Mouse (Mus musculus) liver, embryonic 14.5 days (tissue): ENCODE measurements around the gene Junb.

Experiments
- CTCF ChIP-seq: IDR thresholded peaks from 2 replicates; pipeline ENCODE4 v1.5.1; 2016; ENCODE audit warnings: antibody characterized with exemption, low read depth, control low read depth
- EP300 ChIP-seq: IDR thresholded peaks from 2 replicates; pipeline ENCODE4 v1.6.1; 2016; ENCODE audit warnings: antibody characterized with exemption, low read depth

DNA sequence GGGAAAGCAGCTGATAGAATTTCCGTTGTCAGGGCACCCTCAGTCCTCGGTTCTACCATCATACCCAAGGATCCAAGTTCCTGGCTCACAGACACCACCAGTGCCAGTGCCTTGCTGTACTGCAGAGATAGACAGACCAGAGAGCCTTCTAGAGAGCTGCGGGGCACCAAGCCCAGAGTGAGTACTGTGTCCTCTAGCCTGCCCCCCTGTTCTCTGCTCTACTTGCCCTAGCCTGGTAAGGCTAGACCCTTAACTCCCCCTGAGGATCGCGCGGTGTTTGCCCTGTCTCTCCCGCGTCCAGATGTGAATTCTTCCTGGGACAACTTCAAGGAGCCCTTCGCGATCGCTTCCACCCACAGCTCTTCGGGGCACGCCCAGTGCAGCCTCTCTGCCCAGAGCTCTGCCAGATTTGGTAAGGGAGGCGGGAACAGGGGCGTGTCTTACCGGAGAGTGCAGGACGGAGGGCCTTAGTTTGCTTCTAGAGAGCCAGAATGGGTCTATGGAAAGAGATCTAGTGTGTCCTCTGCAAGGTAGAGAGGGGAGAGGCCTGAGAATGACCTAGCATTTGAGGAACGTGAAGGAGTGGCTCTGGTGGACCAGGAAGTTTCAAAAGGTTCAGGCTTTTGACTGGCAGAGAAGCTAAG is 25.8 kb downstream of the Junb start:
- TF ChIP-seq CTCF (no peak), EP300 (no peak)
